Mouse (Mus musculus): ENCODE data around the gene Trpc4. TPM values are rescaled to one million over a fixed set of nuclear protein-coding genes. Genes with fewer than 3 reads are reported as not detected.
A peak's percentile ranks its signal among the peaks of the same experiment; 100 is the strongest.

Trpc4 gene
- total and polyA plus RNA-seq, 3 experiments: not detected

- Histone ChIP-seq H3K4me2 (ENCODE audit: insufficient read depth, low read depth, poor library complexity, severe bottlenecking) (no peak overlapping the region), H3K9me3 (replicated peaks; ENCODE audit: low read length) (no peaks in the 10 kb centered on the region), H3K4me3 (replicated peaks in 1 of 3; ENCODE audit: low read depth in 2 of 3, low read length in 2 of 3, poor library complexity in 1 of 3) (no peak overlapping the region), H3K9ac (ENCODE audit: insufficient read depth, low read depth) (no peak overlapping the region), H3K79me2 (replicated peaks; ENCODE audit: control insufficient read depth, extremely low read depth, insufficient read depth, poor library complexity, severe bottlenecking) (no peaks in the 10 kb centered on the region), H3K27ac (ENCODE audit: insufficient read depth, low read depth) (no peak overlapping the region), H3K27me3 (replicated peaks) (no peaks in the 10 kb centered on the region), H3K36me3 (replicated peaks in 1 of 2; ENCODE audit: control insufficient read depth in 1 of 2, insufficient read depth in 1 of 2, low read length in 1 of 2) (no peaks in the 10 kb centered on the region), H3K4me1 (ENCODE audit: control insufficient read depth in 1 of 2, insufficient read depth in 2 of 2) (peaks cover 0 to 2% of the 10 kb centered on the region in 2 experiments; a peak in 1 of 4 replicates)
- DNase-seq (ENCODE audit: extremely low read depth): no peak
- dilution Hi-C loops (cut with MboI; ENCODE audit: extremely low pct_ligation_motif_present, extremely low pct_unique_long_range_greater_than_20kb, low sequenced_read_pairs) (no loop called here), in situ Hi-C loops (cut with MboI; ENCODE audit: low pct_ligation_motif_present, low pct_unique_long_range_greater_than_20kb, low sequenced_read_pairs) (loop anchor here (25.0 kb wide), 1 partner anchor 577 kb away; no protein-coding TSS in a partner anchor)
- no peak for TF ChIP-seq NRF1 (IDR thresholded peaks at IDR 0.05; ENCODE audit: low read depth, low read length)
- TF ChIP-seq MAFK (IDR thresholded peaks at IDR 0.05; ENCODE audit: insufficient replicate concordance, low read length): no peak
- TF ChIP-seq MXI1 (IDR thresholded peaks at IDR 0.05; ENCODE audit: low read depth, low read length): no peak
- TF ChIP-seq SMC3 (IDR thresholded peaks at IDR 0.05; ENCODE audit: low read depth, low read length): peak; percentile 47
- peak in 1 of 2 experiments; percentile 52; a peak in 2 of 4 replicates for TF ChIP-seq CTCF (conservative IDR thresholded peaks at IDR 0.05 in 1 of 2, IDR thresholded peaks at IDR 0.05 in 1 of 2; ENCODE audit: low read depth in 2 of 2, low read length in 2 of 2)
- TF ChIP-seq MYC (IDR thresholded peaks at IDR 0.05; ENCODE audit: low read depth, low read length): no peak
- TF ChIP-seq RAD21 (IDR thresholded peaks at IDR 0.05; ENCODE audit: low read depth, low read length): peak; percentile 61
- no peak for TF ChIP-seq MEF2A (IDR thresholded peaks at IDR 0.05; ENCODE audit: borderline replicate concordance, low read depth, low read length)
- TF ChIP-seq USF2 (conservative IDR thresholded peaks at IDR 0.05; ENCODE audit: low read depth, low read length): no peak
These were observed 158.2 kb downstream of the Trpc4 start for GRCm38 (mm10) chr3:54314055-54314454.

GRCm38 (mm10) chr3:54352891-54353652, 197.2 kb downstream of the Trpc4 start:
- H3K36me3 ChIP-seq (replicated peaks in 1 of 2; ENCODE audit: control insufficient read depth in 1 of 2, insufficient read depth in 1 of 2, low read length in 1 of 2): no peaks in the 10 kb centered on the region
- H3K9ac ChIP-seq (ENCODE audit: insufficient read depth, low read depth): no peak overlapping the region
- TF ChIP-seq TBP (conservative IDR thresholded peaks at IDR 0.05; ENCODE audit: low read depth, low read length): no peak
- no peak for TF ChIP-seq E2F4 (IDR thresholded peaks at IDR 0.05; ENCODE audit: insufficient replicate concordance, low read depth, low read length)
- peak; percentile 47; the same call in 1 of the 2 replicates for TF ChIP-seq ZC3H11A (IDR thresholded peaks at IDR 0.05; ENCODE audit: low read depth, low read length)
- TF ChIP-seq SMC3 (IDR thresholded peaks at IDR 0.05; ENCODE audit: low read depth, low read length): peak; percentile 87
- TF ChIP-seq GABPA (IDR thresholded peaks at IDR 0.05; ENCODE audit: insufficient replicate concordance, low read depth, low read length): no peak
- 0 out of 2 replicates have a peak, but pooled peaks have one; percentile 38 for TF ChIP-seq MAX (IDR thresholded peaks at IDR 0.05; ENCODE audit: low read length)
- TF ChIP-seq RAD21 (IDR thresholded peaks at IDR 0.05; ENCODE audit: low read depth, low read length): peak; percentile 91
- TF ChIP-seq CTCF (conservative IDR thresholded peaks at IDR 0.05 in 1 of 2, IDR thresholded peaks at IDR 0.05 in 1 of 2; ENCODE audit: low read depth in 2 of 2, low read length in 2 of 2): peak; percentile 58 to 93; a peak in 3 of 4 replicates
- H3K27me3 ChIP-seq (replicated peaks): no peaks in the 10 kb centered on the region
- no peak overlapping the region for H3K4me2 ChIP-seq (ENCODE audit: insufficient read depth, low read depth, poor library complexity, severe bottlenecking)
- dilution Hi-C loops (cut with MboI; ENCODE audit: extremely low pct_ligation_motif_present, extremely low pct_unique_long_range_greater_than_20kb, low sequenced_read_pairs) (no loop called here), in situ Hi-C loops (cut with MboI; ENCODE audit: low pct_ligation_motif_present, low pct_unique_long_range_greater_than_20kb, low sequenced_read_pairs) (loop anchor here (10.0 to 25.0 kb wide), 4 partner anchors 184 to 709 kb away; partner anchors contain the start of genes Ccna1 and Rfxap)
- H3K4me1 ChIP-seq (ENCODE audit: control insufficient read depth in 1 of 2, insufficient read depth in 2 of 2): peaks cover 0 to 11% of the 10 kb centered on the region in 2 experiments; a peak in 2 of 4 replicates
- H3K9me3 ChIP-seq (replicated peaks; ENCODE audit: low read length): no peaks in the 10 kb centered on the region
- H3K4me3 ChIP-seq (replicated peaks in 1 of 3; ENCODE audit: low read depth in 2 of 3, low read length in 2 of 3, poor library complexity in 1 of 3): no peak overlapping the region
- H3K27ac ChIP-seq (ENCODE audit: insufficient read depth, low read depth): no peak overlapping the region
- no peaks in the 10 kb centered on the region for H3K79me2 ChIP-seq (replicated peaks; ENCODE audit: control insufficient read depth, extremely low read depth, insufficient read depth, poor library complexity, severe bottlenecking)
- DNase-seq (ENCODE audit: extremely low read depth): peak; percentile 61
